Mouse (Mus musculus): Measurements from ENCODE around the gene Olfml2b.

The Olfml2b gene

DNA sequence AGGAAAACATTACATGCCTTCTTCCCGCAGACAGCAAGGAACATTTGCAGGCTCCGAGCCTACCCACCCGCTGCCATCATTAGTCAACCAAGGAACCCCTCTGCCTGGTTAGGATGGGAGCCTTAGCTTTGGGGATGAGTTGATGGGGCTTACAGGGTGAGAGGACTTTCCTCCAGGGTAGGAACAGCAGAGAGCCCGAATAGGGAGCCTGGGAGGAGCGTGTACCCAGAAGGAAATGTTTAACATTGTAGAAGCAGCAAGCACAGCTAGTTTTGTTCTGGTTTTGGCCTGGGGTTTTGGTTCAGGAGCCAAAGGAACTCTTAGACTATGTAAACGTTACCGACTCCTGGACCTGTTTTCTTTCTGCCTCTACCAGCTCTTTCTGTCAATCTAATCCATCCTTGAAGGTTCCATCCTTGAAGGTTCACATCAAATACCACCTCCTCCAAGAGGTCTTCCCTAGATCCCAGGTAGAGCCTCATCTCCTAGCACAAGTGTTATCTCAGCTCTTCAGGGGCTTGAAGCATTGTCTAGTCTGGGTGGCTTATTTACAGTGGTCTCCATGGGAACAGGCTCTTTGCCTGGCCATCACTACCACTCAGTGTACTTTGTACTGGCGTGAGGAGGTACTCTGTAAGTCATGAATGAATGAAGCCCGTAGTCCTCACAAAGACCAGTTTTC is 2.4 kb downstream of the Olfml2b start:
- no peak for DNase-seq (ENCODE audit: low spot score in 2 of 2)

- DNase-seq (ENCODE audit: low spot score in 2 of 2) = no peak
Measured at GRCm38 (mm10) chr1:170647381-170647780, 3.0 kb downstream of the Olfml2b start.

GRCm38 (mm10) chr1:170647971-170648514 is 3.7 kb downstream of the Olfml2b start:
- no peak for DNase-seq (ENCODE audit: low spot score in 2 of 2)

- no peak for DNase-seq (ENCODE audit: low spot score in 2 of 2)
Measured at GRCm38 (mm10) chr1:170651046-170651723, 6.9 kb downstream of the Olfml2b start.

DNA sequence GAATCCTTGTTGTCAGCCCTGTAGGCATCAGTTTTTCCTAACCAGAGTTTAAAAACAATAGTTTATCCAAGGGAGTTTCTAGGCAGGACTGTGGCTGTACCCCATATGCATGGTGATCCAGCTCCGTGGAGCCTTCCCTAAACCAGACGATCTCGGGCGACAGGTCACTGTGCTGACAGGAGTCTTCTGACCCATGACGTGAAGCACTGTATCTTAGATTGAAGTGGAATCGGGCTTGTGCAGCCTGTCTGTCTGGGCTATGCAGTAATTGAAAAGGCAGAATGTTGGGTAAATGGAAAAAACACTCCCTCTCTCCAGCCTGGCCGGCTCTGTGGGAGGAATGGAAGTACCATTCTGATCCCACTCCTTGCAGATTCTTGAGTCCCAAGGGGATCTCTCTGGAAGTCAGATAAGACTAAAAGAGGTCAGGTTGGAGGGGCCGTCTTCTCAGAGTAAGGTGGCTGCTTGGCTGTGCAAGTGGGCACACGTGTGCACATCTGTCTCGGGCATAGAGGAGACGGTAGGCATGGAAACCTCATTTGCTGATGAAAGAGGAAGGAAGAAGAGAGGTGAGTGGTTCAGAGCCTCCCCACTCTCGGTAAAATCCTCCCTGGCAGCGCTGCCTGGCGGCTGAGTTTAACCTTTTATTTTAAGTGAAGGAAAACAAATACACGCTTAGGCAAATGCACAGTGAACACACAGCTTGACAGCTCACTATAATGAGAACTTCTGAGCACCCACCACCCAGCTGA is 7.8 kb downstream of the Olfml2b start:
- DNase-seq (ENCODE audit: low spot score in 2 of 2) = no peak

GRCm38 (mm10) chr1:170655280-170655917 is 11.1 kb downstream of the Olfml2b start:
- no peak for DNase-seq (ENCODE audit: low spot score in 2 of 2)

GRCm38 (mm10) chr1:170656518-170657227 is 12.3 kb downstream of the Olfml2b start:
- no peak for DNase-seq (ENCODE audit: low spot score in 2 of 2)

DNA sequence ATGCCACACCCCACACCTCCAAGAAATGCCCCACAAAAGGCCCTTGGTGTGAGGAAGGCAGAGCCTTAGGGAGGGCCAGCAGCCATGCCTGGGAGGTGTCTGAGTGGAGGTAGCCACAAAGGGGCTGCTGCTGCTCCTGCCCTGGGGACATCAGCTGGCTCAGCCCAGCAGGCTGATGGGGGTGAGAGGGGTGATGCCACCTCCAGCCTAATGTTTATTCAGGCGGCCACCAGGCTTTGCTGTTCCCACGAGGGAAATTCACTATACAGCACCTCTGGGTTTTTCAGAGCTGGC is 12.8 kb downstream of the Olfml2b start:
- DNase-seq (ENCODE audit: low spot score in 2 of 2) = no peak

- DNase-seq (ENCODE audit: low spot score in 2 of 2) = no peak
Measured at GRCm38 (mm10) chr1:170657643-170658314, 13.4 kb downstream of the Olfml2b start.

GRCm38 (mm10) chr1:170659260-170659659 is 14.9 kb downstream of the Olfml2b start:
- DNase-seq (ENCODE audit: low spot score in 2 of 2) = no peak

- DNase-seq (ENCODE audit: low spot score in 2 of 2) = no peak
Measured at GRCm38 (mm10) chr1:170664620-170665185, 20.4 kb downstream of the Olfml2b start.

DNA sequence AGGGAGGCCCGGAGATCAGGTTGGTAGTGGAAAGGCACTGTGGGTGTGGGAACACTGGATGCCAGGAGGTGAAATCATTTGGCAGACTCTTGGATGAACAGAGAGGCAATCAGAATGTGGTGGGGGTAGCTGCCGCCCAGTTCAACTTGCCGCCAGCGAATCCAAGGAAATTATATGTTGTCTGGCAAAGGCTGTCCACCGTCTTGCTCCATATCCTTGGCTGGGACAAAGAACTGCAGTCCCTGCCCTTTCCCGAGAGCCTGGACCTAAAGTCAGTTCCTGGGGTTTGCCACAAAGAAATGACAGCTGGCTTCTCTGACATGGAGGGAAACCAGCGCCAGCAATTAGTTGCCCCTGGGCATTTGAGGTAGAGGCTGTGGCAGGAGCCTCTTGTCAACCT is 20.9 kb downstream of the Olfml2b start:
- DNase-seq (ENCODE audit: low spot score in 2 of 2) = no peak

- DNase-seq (ENCODE audit: low spot score in 2 of 2) = no peak
Measured at GRCm38 (mm10) chr1:170674184-170674775, 29.9 kb downstream of the Olfml2b start.

- no peak for DNase-seq (ENCODE audit: low spot score in 2 of 2)
Measured at GRCm38 (mm10) chr1:170677681-170678080, 33.3 kb downstream of the Olfml2b start.

DNA sequence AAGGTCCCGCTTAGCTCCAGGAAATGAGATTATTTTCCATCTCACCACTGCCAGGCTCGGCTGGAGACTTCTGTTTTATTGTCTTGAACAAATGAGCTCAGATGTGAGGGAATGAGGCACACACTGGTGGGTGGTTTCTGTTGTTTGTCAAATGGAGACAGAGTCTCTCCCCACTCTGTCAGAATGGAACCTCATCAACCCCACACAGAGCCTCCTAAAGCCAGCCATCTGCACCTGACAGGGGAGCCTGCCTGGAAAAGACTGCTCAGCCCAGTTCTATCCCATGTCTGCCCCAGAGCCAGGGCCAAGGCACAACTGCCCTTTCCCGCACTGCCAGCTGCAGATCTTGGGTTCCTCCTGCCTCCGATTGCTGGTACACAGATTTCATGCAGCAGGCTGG is 34.5 kb downstream of the Olfml2b start:
- no peak for DNase-seq (ENCODE audit: low spot score in 2 of 2)

GRCm38 (mm10) chr1:170679624-170680023 is 35.3 kb downstream of the Olfml2b start:
- DNase-seq (ENCODE audit: low spot score in 2 of 2) = no peak

GRCm38 (mm10) chr1:170683863-170684262 is 39.5 kb downstream of the Olfml2b start:
- no peak for DNase-seq (ENCODE audit: low spot score in 2 of 2)

DNA sequence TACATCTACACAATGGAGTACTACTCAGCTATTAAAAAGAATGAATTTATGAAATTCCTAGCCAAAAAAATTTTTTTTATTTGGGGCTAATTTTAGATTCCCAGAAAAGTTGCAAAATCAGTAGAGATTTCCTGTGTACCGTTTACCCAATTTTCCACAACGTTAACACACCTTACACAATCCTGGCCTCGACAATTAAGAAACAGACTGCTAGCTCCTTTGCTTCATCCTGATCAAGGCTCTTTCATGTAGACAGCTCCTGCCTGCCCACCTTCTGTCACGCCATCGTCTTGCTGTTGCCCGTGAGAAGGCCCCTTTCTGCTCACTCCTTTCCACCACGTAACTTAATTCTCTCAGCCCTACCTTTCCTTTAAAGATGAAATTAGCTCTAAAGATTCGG is 45.4 kb downstream of the Olfml2b start:
- no peak for DNase-seq (ENCODE audit: low spot score in 2 of 2)

- no peak for DNase-seq (ENCODE audit: low spot score in 2 of 2)
Measured at GRCm38 (mm10) chr1:170691301-170691700, 47.0 kb downstream of the Olfml2b start.

GRCm38 (mm10) chr1:170694821-170695291 is 50.5 kb downstream of the Olfml2b start:
- DNase-seq (ENCODE audit: low spot score in 2 of 2) = no peak
